In genomic region chr5:116934585-116934984, GRCm38 (mm10) we compare ENCODE assay signal across 21 mouse cellular contexts.
"Had no signal": no experiment of that assay in that cellular context is flagged by ENCODE, and none has a peak within 500 bp of the region (broad histone marks: within the 10 kb centered on the region; RNA-seq: fewer than 3 reads in every experiment).

No protein-coding gene starts in this region.

- H3K4me2 ChIP-seq: heart, embryonic 12.5 days; hindbrain, embryonic 14.5 days; limb, embryonic 13.5 days; limb, embryonic 15.5 days; liver, embryonic 12.5 days had no signal

- DNase-seq: forebrain, postnatal 0 days; gastrocnemius, postnatal 14 days; gastrocnemius, postnatal 36 days; heart, adult 18-20 months; heart, postnatal 10 days; kidney, adult 11 months; kidney, adult 2 months; kidney, postnatal 36 days; layer of hippocampus, adult 9-11 months; layer of hippocampus, postnatal 36 days; left cerebral cortex, postnatal 4 days; lung, adult 18-20 months had no signal

- ATAC-seq: forebrain, postnatal 0 days; hindbrain, embryonic 16.5 days; intestine, embryonic 16.5 days; liver, embryonic 12.5 days had no signal

- H3K9me3 ChIP-seq: heart, embryonic 10.5 days; limb, embryonic 13.5 days; limb, embryonic 15.5 days had no signal

- H3K9ac ChIP-seq: forebrain, postnatal 0 days; heart, embryonic 12.5 days; hindbrain, embryonic 14.5 days; limb, embryonic 13.5 days; limb, embryonic 15.5 days; liver, embryonic 12.5 days; liver, embryonic 14.5 days had no signal

- H3K27ac ChIP-seq: heart, embryonic 10.5 days; hindbrain, embryonic 14.5 days; limb, embryonic 13.5 days; limb, embryonic 15.5 days; liver, embryonic 12.5 days; liver, embryonic 14.5 days had no signal

- H3K36me3 ChIP-seq: heart, embryonic 10.5 days; heart, embryonic 12.5 days; limb, embryonic 13.5 days; limb, embryonic 15.5 days; liver, embryonic 12.5 days had no signal

- H3K27me3 ChIP-seq: heart, embryonic 12.5 days; limb, embryonic 13.5 days; limb, embryonic 15.5 days; liver, embryonic 12.5 days had no signal

- H3K4me3 ChIP-seq: heart, embryonic 10.5 days; heart, embryonic 12.5 days; limb, embryonic 13.5 days; limb, embryonic 15.5 days; liver, embryonic 12.5 days had no signal

- H3K4me1 ChIP-seq: heart, embryonic 10.5 days; heart, embryonic 12.5 days; limb, embryonic 13.5 days; limb, embryonic 15.5 days; liver, embryonic 12.5 days had no signal
